Mouse (Mus musculus): ENCODE results near the gene Mmp20. TPM values are rescaled to one million over a fixed set of nuclear protein-coding genes. Genes with fewer than 3 reads are reported as not detected.
A peak's percentile ranks its signal among the peaks of the same experiment; 100 is the strongest.

Mmp20 gene
- polyA plus RNA-seq, 1 experiment = 0.29 TPM

GRCm38 (mm10) chr9:7682081-7682618 lies 54.1 kb downstream of the Mmp20 start:
- DNase-seq (ENCODE audit: low read depth, low spot score) = no peak
- 70% methylated on average over 9 of the region's 9 CpGs for WGBS

- 72% methylated on average over 2 of the region's 2 CpGs for WGBS
- no peak for DNase-seq (ENCODE audit: low read depth, low spot score)
Measured at GRCm38 (mm10) chr9:7686024-7686423, 58.0 kb downstream of the Mmp20 start.

- WGBS = 31% methylated on average over 6 of the region's 6 CpGs
- no peak for DNase-seq (ENCODE audit: low read depth, low spot score)
Measured at GRCm38 (mm10) chr9:7689799-7690198, 61.8 kb downstream of the Mmp20 start.

GRCm38 (mm10) chr9:7691790-7692189 lies 63.8 kb downstream of the Mmp20 start, which contains the start of gene Mmp7:
Gene Mmp7, plus strand, starts transcription at chr9:7692090.
- 15% methylated on average over 1 of the region's 1 CpGs for WGBS

GRCm38 (mm10) chr9:7693961-7694360 lies 65.9 kb downstream of the Mmp20 start:
- DNase-seq (ENCODE audit: low read depth, low spot score) = no peak
- 94% methylated on average over 3 of the region's 3 CpGs for WGBS

More at GRCm38 (mm10) chr9:7691790-7692189, 63.8 kb downstream of the Mmp20 start, which contains the start of gene Mmp7:
- no peak for DNase-seq (ENCODE audit: low read depth, low spot score)

GRCm38 (mm10) chr9:7695646-7696045 lies 67.6 kb downstream of the Mmp20 start:
- DNase-seq (ENCODE audit: low read depth, low spot score) = no peak
- 75% methylated on average over 3 of the region's 3 CpGs for WGBS

GRCm38 (mm10) chr9:7708698-7709097 lies 80.7 kb downstream of the Mmp20 start:
- DNase-seq (ENCODE audit: low read depth, low spot score) = no peak

GRCm38 (mm10) chr9:7711196-7711595 lies 83.2 kb downstream of the Mmp20 start:
- 85% methylated on average over 4 of the region's 4 CpGs for WGBS

More at GRCm38 (mm10) chr9:7708698-7709097, 80.7 kb downstream of the Mmp20 start:
- WGBS = 63% methylated on average over 6 of the region's 6 CpGs

GRCm38 (mm10) chr9:7714062-7714907 lies 86.3 kb downstream of the Mmp20 start:
- WGBS = 29% methylated on average over 4 of the region's 4 CpGs
- peak; percentile 25 for DNase-seq (ENCODE audit: low read depth, low spot score)

More at GRCm38 (mm10) chr9:7711196-7711595, 83.2 kb downstream of the Mmp20 start:
- DNase-seq (ENCODE audit: low read depth, low spot score) = no peak

GRCm38 (mm10) chr9:7714908-7715175 lies 86.8 kb downstream of the Mmp20 start:
- WGBS = 65% methylated on average over 2 of the region's 2 CpGs
- DNase-seq (ENCODE audit: low read depth, low spot score) = no peak

GRCm38 (mm10) chr9:7721543-7721942 lies 93.5 kb downstream of the Mmp20 start:
- WGBS = 83% methylated on average over 1 of the region's 1 CpGs

More at GRCm38 (mm10) chr9:7721543-7721942, 93.5 kb downstream of the Mmp20 start:
- DNase-seq (ENCODE audit: low read depth, low spot score) = no peak

Other genes starting within 250 kb of the Mmp20 start
- gene Mmp1b, start 240.2 kb upstream of the Mmp20 start, polyA plus RNA-seq (2012; rRNA removed) = not detected in 2 replicates
- 0.92 and 1.3 TPM in 2 replicates for gene Mmp3, start 182.4 kb upstream of the Mmp20 start, polyA plus RNA-seq (2012; rRNA removed)
- gene Mmp10, start 125.9 kb upstream of the Mmp20 start, polyA plus RNA-seq (2012; rRNA removed) = 10.5 and 14.3 TPM in 2 replicates
- gene Mmp8, start 69.8 kb upstream of the Mmp20 start, polyA plus RNA-seq (2012; rRNA removed) = 0.04 TPM in 1 of 2 replicates, not detected in the other
- gene Mmp27, start 56.8 kb upstream of the Mmp20 start, polyA plus RNA-seq (2012; rRNA removed) = not detected in 2 replicates
- gene Mmp7, start 63.9 kb downstream of the Mmp20 start, polyA plus RNA-seq (2012; rRNA removed) = 236 and 484 TPM in 2 replicates
- 19.3 and 26.6 TPM in 2 replicates for gene Tmem123, start 135.8 kb downstream of the Mmp20 start, polyA plus RNA-seq (2012; rRNA removed)
- gene Birc2, start 208.8 kb downstream of the Mmp20 start, polyA plus RNA-seq (2012; rRNA removed) = 9.4 and 15.0 TPM in 2 replicates
- gene Birc3, start 245.0 kb downstream of the Mmp20 start, polyA plus RNA-seq (2012; rRNA removed) = 22.5 and 34.4 TPM in 2 replicates

Measured in large intestine, adult 2 months (tissue).